Mouse (Mus musculus) ovary, postnatal 14 days (tissue): ENCODE results near the gene Car3.
A peak's percentile ranks its signal among the peaks of the same experiment; 100 is the strongest.
"Not testable (repeated sequence)": the region's sequence is repeated elsewhere in the genome, so short reads cannot be mapped to it uniquely, and the experiment has no call there.

Experiments
- DNase-seq: peaks from one replicate; pipeline ENCODE4 v3.0.0; 2022; ENCODE audit warnings: low spot score

Gene Car3

DNA sequence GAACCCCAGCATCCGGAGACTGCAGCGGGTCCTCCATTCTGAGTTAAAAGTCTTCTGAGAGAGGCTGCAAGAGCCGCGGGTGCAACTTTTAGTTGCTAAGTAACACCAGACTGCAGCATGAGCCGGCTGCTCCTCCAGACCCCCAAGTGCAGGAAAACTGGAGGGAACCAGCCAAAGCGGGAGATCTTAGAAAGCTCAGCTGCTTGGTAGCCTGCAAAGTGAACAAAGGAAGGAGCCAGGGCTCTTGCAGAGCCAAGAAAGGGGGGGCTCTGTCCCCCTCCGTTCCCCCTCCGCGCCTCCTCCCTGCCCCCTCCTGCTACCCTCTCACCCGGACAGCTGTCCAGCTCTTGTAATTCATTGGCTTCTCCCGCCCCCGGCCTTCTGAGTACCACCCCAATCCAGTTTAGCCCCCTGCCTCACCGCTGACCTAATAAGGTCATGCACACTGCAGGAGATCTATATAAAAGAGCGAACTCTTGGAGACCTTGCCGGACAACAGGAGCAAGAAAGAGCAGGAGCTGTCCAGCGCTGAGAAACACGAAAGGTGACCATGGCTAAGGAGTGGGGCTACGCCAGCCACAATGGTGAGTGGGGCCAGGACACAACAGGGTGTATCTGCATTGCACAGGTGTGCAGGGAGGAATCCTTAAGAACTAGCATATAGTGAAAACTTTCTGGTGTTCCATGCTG lies at the start of gene Car3:
Gene Car3 (plus strand): TSS at position 491 of the 690 bp plus-strand sequence.
- no peak for DNase-seq

DNA sequence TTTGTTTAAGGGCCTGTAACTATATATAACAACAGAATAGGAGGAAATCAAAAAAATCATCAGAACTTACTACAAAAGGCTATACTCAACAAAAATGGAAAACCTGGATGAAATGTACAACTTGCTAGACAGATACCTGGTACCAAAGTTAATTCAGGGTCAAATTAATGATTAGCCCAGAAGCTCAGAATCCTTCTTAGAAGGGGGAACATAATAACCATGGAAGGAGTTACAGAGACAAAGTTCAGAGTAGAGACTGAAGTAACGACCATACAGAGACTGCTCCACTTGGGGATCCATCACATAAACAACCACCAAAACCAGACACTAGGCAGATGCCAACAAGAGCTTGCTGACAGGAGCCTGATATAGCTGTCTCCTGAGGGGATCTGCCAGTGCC lies 47.9 kb upstream of the Car3 start:
- DNase-seq = not testable (repeated sequence)

DNA sequence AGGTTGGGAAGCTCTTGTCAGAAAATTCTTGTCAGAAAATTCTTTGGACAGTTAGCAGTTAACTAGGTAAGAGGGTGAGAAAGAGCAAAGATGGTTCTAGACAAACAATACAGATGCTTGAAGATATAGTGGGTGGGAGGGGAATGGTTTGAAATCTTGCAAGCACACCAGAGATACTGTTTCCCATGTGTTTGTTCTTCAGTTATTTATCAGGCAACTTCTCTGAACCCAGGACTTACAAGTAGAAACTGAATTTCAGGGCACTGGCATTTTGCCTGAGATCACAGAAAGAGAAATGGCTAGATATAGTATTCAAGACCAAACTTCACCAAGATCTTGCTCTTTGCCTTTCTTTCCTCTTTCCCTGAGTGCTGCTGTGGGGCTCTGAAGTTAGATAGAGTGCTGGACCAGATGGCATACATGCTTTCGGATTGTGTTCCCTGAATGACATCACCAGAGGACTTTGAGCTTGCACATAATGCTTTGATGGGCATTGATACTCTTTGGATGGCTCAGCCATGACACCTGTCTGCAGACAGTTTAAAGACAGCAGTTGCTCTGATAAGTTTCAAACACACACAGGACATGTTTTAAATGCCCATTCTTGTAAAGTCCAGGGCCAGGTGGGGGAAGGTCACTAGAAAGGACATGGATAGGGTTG lies 43.3 kb upstream of the Car3 start:
- DNase-seq = no peak

DNA sequence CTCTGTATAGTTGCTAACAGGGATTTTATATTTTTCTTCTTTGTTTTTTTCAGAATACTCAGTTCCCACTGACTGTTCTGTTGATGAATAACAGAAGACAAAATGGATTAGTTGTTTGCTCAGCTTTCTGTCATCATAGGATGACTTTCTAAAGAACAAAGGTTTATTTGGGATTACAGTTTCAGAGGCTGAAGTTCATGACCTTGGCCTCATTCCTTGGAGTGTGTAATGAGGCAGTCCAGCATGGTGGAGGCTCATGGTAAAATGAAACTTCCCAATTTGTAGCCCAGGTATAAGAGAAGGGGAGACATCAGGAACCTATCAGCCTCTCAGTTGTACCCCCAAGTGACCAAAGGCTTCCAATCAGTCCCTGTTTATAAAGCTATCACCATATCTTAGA lies 34.4 kb upstream of the Car3 start:
- DNase-seq = no peak

DNA sequence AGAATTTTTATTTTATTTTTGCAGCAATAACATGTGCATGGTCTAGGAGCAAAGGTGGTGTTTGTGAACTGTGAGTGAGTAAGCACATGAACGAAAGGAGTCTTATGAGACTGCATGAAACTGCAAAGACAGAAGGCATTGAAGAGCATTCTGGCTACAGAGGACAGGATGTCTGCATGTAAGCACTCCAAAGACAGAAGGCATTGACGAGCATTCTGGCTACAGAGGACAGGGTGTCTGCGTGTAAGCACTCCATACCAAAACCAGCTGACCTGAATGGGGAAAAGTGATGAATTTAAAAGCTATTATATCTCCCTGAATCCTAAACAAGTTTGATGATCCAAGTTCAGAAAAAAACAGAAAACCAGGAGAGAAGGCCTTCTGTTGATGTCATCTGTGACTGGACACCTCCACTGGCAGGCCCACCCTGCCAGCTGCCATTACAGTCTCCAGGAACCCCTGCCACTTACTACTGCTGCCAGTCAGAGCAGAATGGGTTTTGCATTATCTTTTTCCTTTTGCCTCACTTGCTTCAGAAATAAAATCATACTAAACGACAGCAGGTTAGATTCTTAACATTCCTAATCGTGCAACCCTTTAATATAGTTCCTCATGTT lies 32.0 kb upstream of the Car3 start:
- DNase-seq = no peak

DNA sequence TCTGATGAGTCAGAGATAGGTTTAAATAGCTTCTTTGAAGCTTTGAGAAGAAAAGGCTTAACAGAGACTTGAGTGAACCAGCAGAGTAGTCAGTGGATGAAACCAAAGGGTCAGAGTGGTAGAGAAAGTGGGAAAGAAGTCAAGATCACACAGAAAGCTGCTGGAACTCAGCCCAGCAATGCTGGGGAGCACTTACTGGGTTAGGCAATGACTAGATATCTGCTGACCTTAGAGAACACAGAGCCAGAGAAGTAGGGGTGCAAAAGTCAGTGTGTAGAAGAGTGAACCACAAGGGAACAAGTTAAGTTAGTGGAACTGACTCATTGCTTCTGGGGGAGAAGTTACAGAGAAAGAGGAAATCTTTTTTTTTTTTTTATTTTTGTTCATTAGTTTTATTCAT lies 30.5 kb upstream of the Car3 start:
- DNase-seq = peak; percentile 6

DNA sequence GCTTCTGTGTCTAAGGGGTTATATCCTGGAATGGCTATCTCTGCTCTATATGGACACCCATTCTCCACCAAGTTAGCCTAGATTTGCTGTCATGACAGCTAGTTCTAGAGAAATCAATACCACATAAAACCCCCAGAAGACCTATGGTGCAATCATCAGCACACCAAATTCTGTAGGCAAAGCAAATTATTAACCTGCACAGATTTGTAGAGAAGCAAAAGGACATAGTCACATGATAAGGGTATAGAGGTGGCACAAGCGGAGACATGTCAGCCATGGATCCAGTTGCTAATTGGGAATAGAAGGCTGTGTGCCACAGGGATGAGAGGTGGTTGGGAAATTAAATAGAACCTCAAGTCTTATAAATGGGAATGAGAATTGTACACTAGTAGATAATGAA lies 24.4 kb upstream of the Car3 start:
- DNase-seq = no peak

DNA sequence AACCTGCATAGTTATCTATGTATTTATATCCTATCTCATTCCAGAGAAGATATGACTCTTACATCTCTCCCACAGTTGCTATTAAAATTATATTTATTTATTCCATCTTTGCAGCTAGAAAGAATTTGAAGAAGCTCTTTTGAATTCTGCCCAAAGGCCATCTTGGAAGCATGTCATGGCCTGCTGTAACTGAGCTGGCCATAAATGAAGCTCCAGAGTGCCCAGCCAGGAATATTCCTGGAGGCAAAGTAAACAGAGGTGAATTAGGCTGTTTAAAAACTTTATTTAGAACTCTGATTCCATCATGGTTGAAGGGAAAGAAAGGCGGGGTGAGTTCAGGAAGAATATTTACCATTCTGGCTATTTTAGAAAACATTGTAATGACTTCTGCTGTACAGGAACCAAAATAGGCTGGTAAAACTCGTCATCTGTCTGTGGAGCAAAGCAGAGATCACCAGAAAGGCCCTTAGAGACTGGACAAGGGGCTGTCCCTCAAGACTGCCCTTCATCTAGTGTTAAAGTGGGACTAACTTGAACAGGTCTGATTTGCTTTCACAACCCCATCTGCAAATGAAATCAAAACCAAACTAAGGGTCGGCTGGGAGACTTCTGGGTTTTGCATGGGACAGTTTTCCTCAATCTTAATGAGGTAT lies 23.7 kb upstream of the Car3 start:
- DNase-seq = no peak

DNA sequence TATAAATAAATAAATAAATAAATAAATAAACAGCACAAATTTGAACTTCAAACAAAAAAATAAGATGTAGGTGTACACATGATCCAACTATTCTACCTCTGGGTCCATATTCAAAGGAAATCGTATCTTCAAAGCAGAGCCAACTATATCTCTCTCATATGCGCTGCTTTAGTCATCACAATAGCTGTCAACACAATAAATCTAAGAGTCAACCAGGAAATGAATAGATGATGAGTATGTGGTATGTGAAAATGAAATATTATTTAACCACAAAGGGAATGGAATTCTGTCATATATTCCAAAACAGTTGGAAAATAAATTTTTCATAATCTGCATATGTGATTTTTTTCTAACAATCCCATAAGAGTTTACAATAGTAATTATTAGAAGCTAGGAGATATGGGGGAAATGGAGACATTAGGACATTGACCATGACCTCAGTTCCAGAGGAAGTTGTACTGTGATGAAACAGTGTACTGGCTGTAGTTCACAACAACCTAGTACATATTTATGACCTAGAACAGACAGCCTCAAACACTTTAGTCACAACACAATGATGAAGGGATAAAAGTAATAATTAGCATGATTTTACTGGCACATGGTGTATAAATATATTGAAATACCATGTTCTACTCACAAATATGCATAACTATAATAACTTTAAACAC lies 14.6 kb upstream of the Car3 start:
- no peak for DNase-seq

DNA sequence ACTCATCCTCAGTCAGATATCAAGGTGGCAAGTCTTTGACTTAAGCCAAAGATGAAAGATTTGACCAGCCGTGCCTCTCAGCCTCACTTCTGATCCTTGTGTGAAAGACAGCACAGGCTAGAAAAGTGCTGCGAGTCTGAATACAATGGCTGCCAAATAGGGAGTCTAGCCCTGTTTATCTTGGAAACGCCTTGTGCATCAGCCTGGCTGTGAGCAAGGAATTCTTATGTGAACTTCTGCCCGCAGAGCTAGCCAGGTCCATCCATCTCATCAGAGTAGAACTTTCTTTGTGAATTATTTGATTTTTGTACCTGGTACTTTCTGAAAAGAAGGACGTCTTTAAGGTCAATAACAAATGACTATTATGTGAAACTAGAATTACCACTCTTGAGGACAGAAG lies 9.3 kb upstream of the Car3 start:
- DNase-seq = no peak

DNA sequence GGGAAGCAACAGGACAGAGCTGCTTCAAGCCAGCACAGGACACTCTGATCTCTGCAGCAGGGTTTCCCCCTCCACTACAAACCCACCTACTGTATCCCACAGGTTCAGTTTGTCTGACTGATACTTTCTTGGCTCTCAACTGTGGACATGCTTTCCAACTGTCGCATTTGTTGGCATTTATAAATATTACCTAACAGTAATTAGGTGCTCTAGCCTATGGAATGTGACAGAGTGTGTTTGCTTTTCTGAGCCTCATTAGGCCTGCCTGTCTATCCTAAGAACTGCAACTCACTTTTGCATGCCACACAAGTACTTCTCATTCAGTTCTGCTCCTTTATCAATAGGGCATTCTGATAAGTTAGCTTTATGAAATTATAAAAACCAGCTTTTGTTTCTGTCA lies 8.9 kb upstream of the Car3 start:
- no peak for DNase-seq

DNA sequence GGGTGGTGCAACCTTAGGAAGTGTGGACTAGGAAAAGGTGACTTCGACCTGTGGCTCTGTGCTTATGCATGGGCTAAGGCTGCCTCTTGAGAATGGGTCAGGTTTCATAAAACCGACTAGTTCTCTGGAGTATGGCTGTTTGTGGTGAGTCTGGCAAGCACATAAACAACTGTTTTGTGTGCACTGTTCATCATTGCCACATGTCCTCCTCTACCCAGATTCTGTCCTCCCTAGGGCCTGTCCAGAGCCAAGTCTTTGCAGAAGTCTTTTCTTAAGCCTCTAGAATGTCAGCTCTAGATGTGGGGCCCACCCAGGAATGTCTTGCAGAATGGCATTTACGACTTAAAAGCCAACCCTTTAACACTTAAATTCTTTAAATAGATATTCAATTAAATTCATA lies 5.4 kb upstream of the Car3 start:
- DNase-seq = no peak

DNA sequence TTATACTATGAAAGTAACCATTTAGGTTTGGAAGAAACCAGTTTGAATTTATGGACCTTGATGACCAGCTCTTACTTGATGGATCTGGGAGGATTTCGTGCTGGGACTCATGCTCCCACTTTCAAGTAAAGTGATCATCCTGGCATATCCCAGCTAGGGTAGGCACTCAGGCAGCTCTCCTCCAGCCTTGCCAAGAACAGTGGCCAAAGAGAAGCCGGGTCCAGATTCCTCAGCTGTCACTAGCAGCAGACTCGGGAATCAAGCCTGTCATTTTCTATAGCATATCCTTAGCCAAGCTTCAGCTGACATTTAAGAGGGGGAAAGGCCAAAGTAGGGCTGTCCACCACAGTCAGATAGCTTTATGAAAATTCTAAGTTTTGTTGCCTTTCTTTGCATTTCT lies 3.0 kb upstream of the Car3 start:
- no peak for DNase-seq

DNA sequence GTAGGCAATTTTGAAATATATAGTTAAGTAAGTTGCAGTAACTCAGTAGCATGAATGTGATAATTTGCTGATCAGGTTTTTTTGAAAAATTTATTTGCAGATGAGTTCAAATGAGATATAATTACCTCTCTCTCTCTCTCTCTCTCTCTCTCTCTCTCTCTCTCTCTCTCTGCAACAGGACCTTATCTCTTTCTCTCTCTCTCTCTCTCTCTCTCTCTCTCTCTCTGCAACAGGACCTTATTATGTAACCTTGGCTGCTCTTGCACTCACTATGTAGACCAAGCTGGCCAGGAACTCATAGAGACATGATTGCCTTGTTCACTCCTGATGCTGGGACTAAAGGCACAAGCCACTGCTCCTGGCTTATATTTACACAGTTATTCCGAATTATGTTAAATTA lies 2.1 kb upstream of the Car3 start:
- no peak for DNase-seq

DNA sequence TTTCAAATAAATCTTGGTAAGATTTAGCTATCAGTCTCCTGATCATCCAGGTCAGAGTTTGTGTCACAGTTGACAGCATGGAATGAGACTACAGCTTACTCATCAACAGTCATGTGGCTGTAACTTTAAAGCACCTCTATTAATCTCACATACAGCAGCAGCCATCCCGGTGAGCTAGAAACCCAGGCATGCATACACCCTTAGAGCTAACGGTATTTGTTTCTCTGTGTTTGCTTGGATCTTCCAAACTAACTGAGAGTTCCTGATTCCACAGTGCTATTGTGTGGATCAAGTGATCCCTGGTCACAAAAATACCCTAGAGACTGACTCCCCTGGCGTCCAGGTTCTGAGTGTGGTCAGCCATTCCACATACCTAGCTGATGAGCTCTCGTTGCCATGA lies 1.5 kb upstream of the Car3 start:
- DNase-seq = no peak

DNA sequence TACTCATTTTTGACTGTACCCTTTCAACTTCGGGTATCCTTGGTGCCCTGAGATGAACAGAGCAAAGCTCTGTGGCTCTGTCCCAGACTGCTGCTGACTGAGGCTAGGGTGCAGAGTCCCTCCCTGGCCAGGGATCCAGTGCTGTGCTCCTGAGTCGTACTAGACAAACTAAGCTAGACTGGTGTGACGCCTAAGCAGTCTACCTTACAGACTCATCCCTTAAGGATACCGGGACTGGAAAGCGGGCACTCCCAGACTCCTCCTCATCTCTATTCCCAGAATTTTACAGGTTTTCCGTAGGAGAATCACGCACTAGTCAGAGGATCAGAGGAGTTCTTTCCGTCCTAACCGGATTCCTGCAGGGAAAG lies 674 bp upstream of the Car3 start:
- no peak for DNase-seq

DNA sequence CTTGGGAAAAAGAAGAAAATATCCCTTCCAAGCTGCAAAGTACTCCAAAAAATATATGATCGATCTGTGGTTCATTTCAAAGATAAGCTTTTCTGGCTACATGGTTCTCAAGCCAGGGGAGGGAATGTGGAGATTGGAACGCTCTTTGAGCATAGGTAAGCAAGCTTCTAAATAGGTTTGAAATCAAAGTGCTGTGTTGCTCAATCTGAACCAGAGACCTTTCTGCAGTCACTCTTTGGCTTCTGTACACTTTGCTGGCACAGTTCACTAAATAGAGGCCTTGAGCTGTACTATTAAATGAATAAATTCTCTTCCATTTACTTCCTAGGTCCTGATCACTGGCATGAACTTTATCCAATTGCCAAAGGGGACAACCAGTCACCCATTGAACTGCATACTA lies 610 bp downstream of the Car3 start:
- DNase-seq = no peak

DNA sequence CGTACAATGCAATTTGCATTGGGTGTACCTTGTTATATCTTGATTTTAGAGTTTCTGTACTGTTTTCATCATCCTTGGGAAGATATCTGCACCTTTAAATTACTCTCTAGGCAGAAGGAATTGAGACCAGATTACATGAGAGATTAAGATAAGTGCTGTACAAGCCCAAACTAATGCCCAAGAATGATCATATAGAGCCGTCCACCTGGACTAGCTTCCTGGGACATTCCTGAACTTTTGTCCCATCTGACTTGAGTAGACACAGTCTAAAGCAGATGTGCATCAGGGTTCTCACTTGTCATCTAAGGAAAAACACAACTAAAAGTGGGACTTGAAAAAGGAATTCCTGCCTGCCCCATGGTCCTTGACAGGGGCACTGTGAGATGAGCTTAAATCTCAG lies 2.6 kb downstream of the Car3 start:
- DNase-seq = no peak

DNA sequence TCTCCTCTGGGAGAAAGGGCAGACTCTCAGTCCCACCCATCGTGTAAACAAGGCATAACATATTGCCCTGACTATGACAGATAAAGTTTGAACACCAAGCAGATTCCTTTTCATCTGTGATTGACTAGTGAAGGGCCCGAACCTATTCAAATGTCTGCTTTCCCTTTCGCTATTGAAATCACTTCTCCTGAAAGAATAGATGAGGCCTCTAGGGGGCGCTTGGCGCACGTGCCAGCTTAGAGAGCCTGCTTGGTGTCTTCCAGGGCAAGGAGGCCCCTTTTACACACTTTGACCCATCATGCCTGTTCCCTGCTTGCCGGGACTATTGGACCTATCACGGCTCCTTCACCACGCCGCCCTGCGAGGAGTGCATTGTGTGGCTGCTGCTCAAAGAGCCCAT lies 6.5 kb downstream of the Car3 start:
- peak; percentile 54 for DNase-seq

DNA sequence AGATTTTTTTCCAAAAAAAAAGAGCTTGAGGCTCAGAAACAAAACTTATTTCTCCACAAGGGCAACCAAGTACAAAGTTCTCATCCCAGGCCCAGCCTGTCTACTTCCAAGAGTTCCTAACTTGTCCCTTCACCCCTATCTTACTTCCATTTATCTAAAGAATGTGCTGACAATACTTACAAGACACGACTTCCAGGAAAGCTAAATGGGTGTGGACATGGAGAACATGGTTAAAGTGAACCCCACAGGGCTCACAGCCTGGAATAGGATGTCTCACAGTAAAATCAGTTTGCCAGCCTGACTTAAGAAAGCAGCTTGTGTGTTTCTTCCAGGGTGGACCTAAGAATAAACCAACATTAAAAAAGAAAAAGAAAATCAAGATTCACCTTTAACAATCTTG lies 7.2 kb downstream of the Car3 start:
- no peak for DNase-seq

DNA sequence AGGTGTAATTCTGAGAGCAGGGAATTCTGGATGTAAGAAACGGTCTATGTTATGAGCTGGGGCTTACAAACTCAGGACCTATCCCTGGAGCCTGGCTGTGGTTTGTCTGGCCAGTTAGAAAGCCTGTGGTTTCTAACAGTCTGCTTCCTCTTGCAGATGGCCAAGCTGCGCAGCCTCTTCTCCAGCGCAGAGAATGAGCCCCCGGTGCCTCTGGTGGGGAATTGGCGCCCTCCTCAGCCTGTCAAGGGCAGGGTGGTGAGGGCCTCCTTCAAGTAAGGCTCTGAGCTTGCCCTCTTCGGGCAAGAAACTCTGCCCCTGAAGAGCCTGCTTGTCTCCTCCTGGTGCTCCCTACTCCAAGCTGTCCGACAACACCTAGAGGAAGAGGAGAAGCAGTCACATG lies 8.1 kb downstream of the Car3 start:
- no peak for DNase-seq

DNA sequence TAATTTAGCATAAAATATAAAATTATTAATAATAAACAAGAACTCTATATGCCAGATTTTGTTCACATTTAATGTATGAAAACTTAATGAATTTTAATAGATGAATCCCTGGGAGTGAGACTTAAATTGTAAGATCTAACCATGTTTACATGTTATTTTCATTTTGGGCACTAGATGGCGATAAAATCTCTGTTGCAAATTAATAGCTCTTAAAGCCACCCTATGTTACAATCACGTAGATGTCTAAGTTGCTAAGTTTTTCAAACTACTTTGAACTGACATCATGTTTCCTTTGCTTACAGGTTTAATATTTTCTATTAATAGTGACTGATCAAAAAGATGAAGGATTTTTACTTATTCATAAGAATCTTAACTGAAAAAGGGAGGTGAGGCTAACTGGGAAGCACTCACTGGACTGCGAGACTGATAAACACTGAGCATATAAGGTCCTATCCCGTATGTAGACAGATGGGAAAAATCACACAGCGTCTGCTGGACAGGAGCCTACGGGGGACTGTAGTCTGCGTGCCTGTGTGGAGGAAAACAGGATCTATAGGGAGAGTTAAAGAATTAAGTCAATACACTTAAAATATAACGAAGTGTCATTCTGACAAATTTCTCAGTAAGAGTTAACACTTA lies 11.2 kb downstream of the Car3 start:
- no peak for DNase-seq
